ENCODE assay signal across 8 mouse cellular contexts in genomic region chr5:45493191-45494092, GRCm38 (mm10). TPM values are rescaled to one million over a fixed set of nuclear protein-coding genes. Genes with fewer than 3 reads are reported as not detected.
DNase-seq lines count a peak whose midpoint lies in the region; ATAC-seq and TF ChIP-seq lines count a peak whose summit lies in the region.

Gene Lap3, plus strand, starts transcription at chr5:45493374.

- TF ChIP-seq CTCF in MEL (IDR thresholded peaks at IDR 0.05 in 2 of 3, conservative IDR thresholded peaks at IDR 0.05 in 1 of 3; ENCODE audit: control insufficient read depth in 1 of 3, insufficient read depth in 1 of 3, low read depth in 2 of 3, low read length in 3 of 3, poor library complexity in 1 of 3, severe bottlenecking in 1 of 3) = 0 out of 6 replicates have a peak, but pooled peaks of 1 of the 3 experiments have one; percentile 5
- peak; percentile 16; the same call in 1 of the 2 replicates for TF ChIP-seq CTCF in cerebellum, adult 2 months (IDR thresholded peaks at IDR 0.05; ENCODE audit: borderline replicate concordance, insufficient read depth, low read depth, low read length)

- H3K9ac ChIP-seq in MEL (ENCODE audit: control insufficient read depth, low read depth, low read length, poor library complexity, severe bottlenecking) = peak within 1 kb of the TSS; percentile 78
- H3K9ac ChIP-seq in lung, embryonic 16.5 days (ENCODE audit: low read length) = peak within 1 kb of the TSS; percentile 90

- no peak for TF ChIP-seq RAD21 in MEL (IDR thresholded peaks at IDR 0.05; ENCODE audit: low read depth, low read length)

- under 1% methylated on average over 78 of the region's 78 CpGs for WGBS in cerebellum, adult 2 months
- under 1% methylated on average over 78 of the region's 78 CpGs for WGBS in lung, embryonic 16.5 days

- H3K4me1 ChIP-seq in MEL (ENCODE audit: control insufficient read depth in 1 of 2, insufficient read depth in 2 of 2, low read length in 2 of 2) = peaks cover 7 to 20% of the 10 kb centered on the region in 2 experiments
- no peaks in the 10 kb centered on the region for H3K4me1 ChIP-seq in cerebellum, adult 2 months (ENCODE audit: control insufficient read depth, insufficient read depth, low read length)
- peaks cover 23% of the 10 kb centered on the region for H3K4me1 ChIP-seq in lung, embryonic 16.5 days (replicated peaks; ENCODE audit: control insufficient read depth, insufficient read depth, low read length)

- peak; percentile 91 to 95 for ATAC-seq in hematopoietic stem cell, adult 5-6 weeks (replicated peaks in 1 of 2; ENCODE audit: insufficient read depth in 1 of 2, low FRiP score in 2 of 2, low TSS enrichment in 1 of 2, low read depth in 1 of 2, poor library complexity in 2 of 2, severe bottlenecking in 2 of 2)
- peak; percentile 97 for ATAC-seq in lung, embryonic 16.5 days (ENCODE audit: low read depth)

- H3K4me2 ChIP-seq in lung, embryonic 16.5 days (ENCODE audit: low read depth, low read length) = peak within 1 kb of the TSS; percentile 89

- peak; percentile 78 to 91; a peak in 3 of 4 replicates for TF ChIP-seq POLR2A in MEL (IDR thresholded peaks at IDR 0.05; ENCODE audit: control insufficient read depth in 1 of 2, insufficient read depth in 1 of 2, low read depth in 1 of 2, low read length in 2 of 2, poor library complexity in 1 of 2)
- peak; percentile 50; the same call in 1 of the 2 replicates for TF ChIP-seq POLR2A in cerebellum, adult 2 months (IDR thresholded peaks at IDR 0.05; ENCODE audit: borderline replicate concordance, insufficient read depth, low read length)

- peak; percentile 99 for DNase-seq in MEL (ENCODE audit: low read depth, low spot score)
- DNase-seq in cerebellum, adult 2 months = peak; percentile 97
- DNase-seq in forelimb bud, embryonic 11.5 days (ENCODE audit: low read depth, low spot score) = peak; percentile 96
- peak; percentile 96 for DNase-seq in layer of hippocampus, adult 9-10 months (ENCODE audit: low spot score)
- DNase-seq in ovary, postnatal 10 days (ENCODE audit: low spot score) = peak; percentile 93
- DNase-seq in thymus, postnatal 10 days (ENCODE audit: low spot score in 2 of 2) = peak; percentile 96 to 98

- peaks cover 2 to 9% of the 10 kb centered on the region in 2 experiments; a peak in 3 of 4 replicates for H3K27me3 ChIP-seq in MEL (ENCODE audit: control insufficient read depth in 1 of 2, insufficient read depth in 2 of 2, low read length in 2 of 2)
- H3K27me3 ChIP-seq in cerebellum, adult 2 months (ENCODE audit: control insufficient read depth, insufficient read depth, low read length) = no peaks in the 10 kb centered on the region
- no peaks in the 10 kb centered on the region for H3K27me3 ChIP-seq in lung, embryonic 16.5 days (ENCODE audit: control insufficient read depth, insufficient read depth, low read depth, low read length)

- H3K9me3 ChIP-seq in MEL (replicated peaks; ENCODE audit: insufficient read depth, low read length) = no peaks in the 10 kb centered on the region
- no peaks in the 10 kb centered on the region for H3K9me3 ChIP-seq in lung, embryonic 16.5 days (ENCODE audit: control insufficient read depth, low read length)

- H3K36me3 ChIP-seq in MEL (ENCODE audit: control insufficient read depth in 1 of 2, insufficient read depth in 2 of 2, low read length in 2 of 2) = peaks cover 0 to 29% of the 10 kb centered on the region in 2 experiments; a peak in 3 of 4 replicates
- H3K36me3 ChIP-seq in lung, embryonic 16.5 days (ENCODE audit: control insufficient read depth, insufficient read depth, low read length) = peaks cover 8% of the 10 kb centered on the region

- peak within 1 kb of the TSS; percentile 14 for H3K27ac ChIP-seq in MEL (ENCODE audit: control insufficient read depth, low read depth, low read length)
- H3K27ac ChIP-seq in cerebellum, adult 2 months (ENCODE audit: insufficient read depth, low read length) = peak within 1 kb of the TSS; percentile 4; the same call in 1 of the 2 replicates
- peak within 1 kb of the TSS; percentile 78 for H3K27ac ChIP-seq in lung, embryonic 16.5 days (ENCODE audit: low read length)

- peak within 1 kb of the TSS; percentile 77 to 88 for H3K4me3 ChIP-seq in MEL (ENCODE audit: control insufficient read depth in 1 of 2, insufficient read depth in 1 of 2, low read depth in 2 of 2, low read length in 2 of 2)
- H3K4me3 ChIP-seq in cerebellum, adult 2 months (replicated peaks; ENCODE audit: insufficient read depth, low read depth, low read length) = peak within 1 kb of the TSS; percentile 55
- H3K4me3 ChIP-seq in lung, embryonic 16.5 days (ENCODE audit: low read length) = peak within 1 kb of the TSS; percentile 85

- peaks cover 26% of the 10 kb centered on the region for H3K79me2 ChIP-seq in MEL (ENCODE audit: control insufficient read depth, insufficient read depth, low read length, poor library complexity)

- 0 out of 4 replicates have a peak, but pooled peaks of 1 of the 2 experiments have one; percentile 4 for TF ChIP-seq EP300 in MEL (IDR thresholded peaks at IDR 0.05; ENCODE audit: low read depth in 1 of 2, low read length in 2 of 2)

TF ChIP-seq in MEL, 35 proteins besides CTCF, POLR2A, EP300 and RAD21:
- TF ChIP-seq MXI1 (IDR thresholded peaks at IDR 0.05; ENCODE audit: low read depth, low read length) = peak; percentile 99
- no peak for TF ChIP-seq MEF2A (IDR thresholded peaks at IDR 0.05; ENCODE audit: extremely low read depth, insufficient replicate concordance, low read depth, low read length, poor library complexity, severe bottlenecking)
- TF ChIP-seq HCFC1 (IDR thresholded peaks at IDR 0.05; ENCODE audit: low read depth, low read length) = peak; percentile 61
- TF ChIP-seq ETS1 (IDR thresholded peaks at IDR 0.05; ENCODE audit: low read depth, low read length) = no peak
- no peak for TF ChIP-seq MYB (IDR thresholded peaks at IDR 0.05; ENCODE audit: low read depth, low read length)
- no peak for TF ChIP-seq NRF1 (IDR thresholded peaks at IDR 0.05; ENCODE audit: insufficient read depth, low read depth, low read length, poor library complexity, severe bottlenecking)
- no peak for TF ChIP-seq MAFK (IDR thresholded peaks at IDR 0.05; ENCODE audit: borderline replicate concordance, low read depth, low read length)
- no peak for TF ChIP-seq JUND (IDR thresholded peaks at IDR 0.05; ENCODE audit: low read depth, low read length)
- TF ChIP-seq ZKSCAN1 (IDR thresholded peaks at IDR 0.05; ENCODE audit: low read depth, low read length) = no peak
- TF ChIP-seq E2F4 (IDR thresholded peaks at IDR 0.05; ENCODE audit: borderline replicate concordance, low read depth, low read length) = no peak
- TF ChIP-seq CHD2 (IDR thresholded peaks at IDR 0.05; ENCODE audit: low read length) = no peak; the same call in 1 of the 2 replicates
- TF ChIP-seq GATA1 (IDR thresholded peaks at IDR 0.05; ENCODE audit: low read depth, low read length) = no peak
- TF ChIP-seq POLR2AphosphoS2 (IDR thresholded peaks at IDR 0.05; ENCODE audit: low read length) = no peak
- TF ChIP-seq BHLHE40 (IDR thresholded peaks at IDR 0.05; ENCODE audit: borderline replicate concordance, low read depth, low read length) = peak; percentile 88; the same call in 1 of the 2 replicates
- TF ChIP-seq KAT2A (conservative IDR thresholded peaks at IDR 0.05; ENCODE audit: low read depth, low read length) = no peak
- peak; percentile 93; the same call in 1 of the 2 replicates for TF ChIP-seq SIN3A (IDR thresholded peaks at IDR 0.05; ENCODE audit: low read length)
- no peak for TF ChIP-seq ZC3H11A (IDR thresholded peaks at IDR 0.05; ENCODE audit: low read depth, low read length)
- peak in 1 of 2 experiments; percentile 33; a peak in 1 of 4 replicates for TF ChIP-seq USF2 (IDR thresholded peaks at IDR 0.05; ENCODE audit: borderline replicate concordance in 1 of 2, insufficient read depth in 1 of 2, low read depth in 1 of 2, low read length in 2 of 2)
- TF ChIP-seq SMC3 (IDR thresholded peaks at IDR 0.05; ENCODE audit: low read depth, low read length) = no peak
- TF ChIP-seq NELFE (IDR thresholded peaks at IDR 0.05; ENCODE audit: low read depth, low read length) = peak; percentile 57
- TF ChIP-seq TBP (IDR thresholded peaks at IDR 0.05; ENCODE audit: low read depth, low read length) = peak; percentile 52; the same call in 1 of the 2 replicates
- TF ChIP-seq MAZ (IDR thresholded peaks at IDR 0.05; ENCODE audit: low read depth, low read length) = 0 out of 2 replicates have a peak, but pooled peaks have one; percentile 35
- TF ChIP-seq MYC (IDR thresholded peaks at IDR 0.05; ENCODE audit: low read depth, low read length) = peak; percentile 85; the same call in 1 of the 2 replicates
- no peak for TF ChIP-seq RCOR1 (IDR thresholded peaks at IDR 0.05; ENCODE audit: low read depth, low read length)
- no peak for TF ChIP-seq ELF1 (IDR thresholded peaks at IDR 0.05; ENCODE audit: low read depth, low read length)
- TF ChIP-seq MAX (IDR thresholded peaks at IDR 0.05; ENCODE audit: low read length) = peak; percentile 97
- no peak for TF ChIP-seq GABPA (IDR thresholded peaks at IDR 0.05; ENCODE audit: low read depth, low read length)
- TF ChIP-seq TCF12 (IDR thresholded peaks at IDR 0.05; ENCODE audit: low read depth, low read length) = no peak
- peak; percentile 92 for TF ChIP-seq USF1 (IDR thresholded peaks at IDR 0.05; ENCODE audit: low read depth, low read length)
- no peak for TF ChIP-seq ZNF384 (IDR thresholded peaks at IDR 0.05; ENCODE audit: low read depth, low read length)
- TF ChIP-seq POLR2AphosphoS5 (IDR thresholded peaks at IDR 0.05; ENCODE audit: borderline replicate concordance, low read depth, low read length) = 0 out of 2 replicates have a peak, but pooled peaks have one; percentile 40
- no peak for TF ChIP-seq UBTF (IDR thresholded peaks at IDR 0.05; ENCODE audit: borderline replicate concordance, insufficient read depth, low read depth, low read length)
- TF ChIP-seq TAL1 (IDR thresholded peaks at IDR 0.05; ENCODE audit: low read length) = no peak
- TF ChIP-seq ZMIZ1 (IDR thresholded peaks at IDR 0.05; ENCODE audit: low read depth, low read length) = no peak
- no peak for TF ChIP-seq CHD1 (IDR thresholded peaks at IDR 0.05; ENCODE audit: low read depth, low read length)

RNA-seq across cellular contexts. Expression of gene Lap3, which starts in this region (rescaled TPM):
- 203 and 205 TPM in 2 replicates for total RNA-seq in MEL (2012; rRNA removed)
- polyA plus RNA-seq in MEL (2012; ENCODE audit: insufficient read depth in 1 of 2, insufficient read length in 2 of 2, low read depth in 1 of 2, low replicate concordance in 2 of 2, missing spikeins in 1 of 2) = 100 to 1,000 TPM; 172 to 213 TPM
- 51.1 and 56.7 TPM in 2 replicates for polyA plus RNA-seq in cerebellum, adult 2 months (2012; rRNA removed)
- 48.4 and 51.2 TPM in 2 replicates for total RNA-seq in hematopoietic stem cell, adult 5-6 weeks (2017)
- 88.9 and 89.2 TPM in 2 replicates for polyA plus RNA-seq in lung, embryonic 16.5 days (2015; fragmentation: Nextera tagmentation; extraction: Ambion mirVana)

Comparison
In these comparisons a context has a peak if more than half of its experiments do, and no peak if none do; other contexts are left out.
1. Peak in every context shown above with its lines: DNase-seq, ATAC-seq, H3K4me3 ChIP-seq and H3K27ac ChIP-seq.
2. H3K27ac ChIP-seq: peak in every context shown above with its lines; median percentile 78 in lung, embryonic 16.5 days; 14 in MEL; 4 in cerebellum, adult 2 months.